Mouse (Mus musculus) adrenal gland, adult (tissue): ENCODE results near the gene Strn3.
A peak's percentile ranks its signal among the peaks of the same experiment; 100 is the strongest.

Experiments
- DNase-seq, 2 experiments: peaks; one replicate each; pipeline ENCODE4 v3.0.0; 2022 to 2023; ENCODE audit warnings: low spot score in 1 of 2; ENCODE audit not compliant: inconsistent age in 2 of 2

Strn3 gene

GRCm38 (mm10) chr12:51691845-51692632, at the start of gene Strn3:
Gene Strn3 (minus strand): TSS chr12:51691897.
- DNase-seq = peak; percentile 99

GRCm38 (mm10) chr12:51736807-51737206, 45.1 kb upstream of the Strn3 start:
- no peak for DNase-seq

GRCm38 (mm10) chr12:51736381-51736780, 44.7 kb upstream of the Strn3 start:
- DNase-seq = no peak

GRCm38 (mm10) chr12:51735840-51736271, 44.2 kb upstream of the Strn3 start:
- DNase-seq = peak; percentile 39 to 77

GRCm38 (mm10) chr12:51734605-51735211, 43.0 kb upstream of the Strn3 start:
- no peak for DNase-seq

- no peak for DNase-seq
These were observed 38.1 kb upstream of the Strn3 start for GRCm38 (mm10) chr12:51729827-51730226.

GRCm38 (mm10) chr12:51729058-51729457, 37.4 kb upstream of the Strn3 start:
- DNase-seq = peak; percentile 46 to 79

GRCm38 (mm10) chr12:51721836-51722235, 30.1 kb upstream of the Strn3 start:
- no peak for DNase-seq

- no peak for DNase-seq
These were observed 26.9 kb upstream of the Strn3 start for GRCm38 (mm10) chr12:51718617-51719016.

GRCm38 (mm10) chr12:51712685-51713084, 21.0 kb upstream of the Strn3 start:
- DNase-seq = no peak

GRCm38 (mm10) chr12:51710154-51710553, 18.5 kb upstream of the Strn3 start:
- no peak for DNase-seq

- no peak for DNase-seq
These were observed 18.0 kb upstream of the Strn3 start for GRCm38 (mm10) chr12:51709741-51710140.

- peak in 1 of 2 experiments; percentile 41 for DNase-seq
These were observed 17.4 kb upstream of the Strn3 start for GRCm38 (mm10) chr12:51708941-51709686.

- DNase-seq = no peak
These were observed 15.1 kb upstream of the Strn3 start for GRCm38 (mm10) chr12:51706673-51707235.

- no peak for DNase-seq
These were observed 14.1 kb upstream of the Strn3 start for GRCm38 (mm10) chr12:51705778-51706177.

- no peak for DNase-seq
These were observed 12.9 kb upstream of the Strn3 start for GRCm38 (mm10) chr12:51704572-51704971.

GRCm38 (mm10) chr12:51703859-51704258, 12.2 kb upstream of the Strn3 start:
- DNase-seq = no peak

- DNase-seq = no peak
These were observed 10.0 kb upstream of the Strn3 start for GRCm38 (mm10) chr12:51701723-51702122.

- peak in 1 of 2 experiments; percentile 46 for DNase-seq
These were observed 8.1 kb upstream of the Strn3 start for GRCm38 (mm10) chr12:51699623-51700393.

- DNase-seq = peak in 1 of 2 experiments; percentile 23
These were observed 4.5 kb upstream of the Strn3 start for GRCm38 (mm10) chr12:51696157-51696556.

GRCm38 (mm10) chr12:51694966-51695365, 3.3 kb upstream of the Strn3 start:
- DNase-seq = no peak
